Mouse (Mus musculus) lung, adult 2 months (tissue): ENCODE measurements around the gene Krt39.

Experiments used
- CTCF ChIP-seq: fragments of 200-500 bp; IDR thresholded peaks from 2 replicates; pipeline ENCODE4 v1.5.1; 2011; ENCODE audit warnings: mild to moderate bottlenecking, low read length, control low read depth; ENCODE audit not compliant: insufficient read depth
- POLR2A ChIP-seq: fragments of 200-500 bp; IDR thresholded peaks from 2 replicates; pipeline ENCODE4 v1.6.1; 2011; ENCODE audit warnings: low read depth, mild to moderate bottlenecking, control low read depth, low read length, borderline replicate concordance; ENCODE audit errors: extremely low read depth

- no peak for TF ChIP-seq CTCF
- no peak for TF ChIP-seq POLR2A
Measured at GRCm38 (mm10) chr11:99514098-99514497, 7.0 kb downstream of the Krt39 start.
